Mouse (Mus musculus): Measurements from ENCODE around the gene Slc4a1. TPM values are rescaled to one million over a fixed set of nuclear protein-coding genes. Genes with fewer than 3 reads are reported as not detected.
"Not testable (repeated sequence)": the region's sequence is repeated elsewhere in the genome, so short reads cannot be mapped to it uniquely, and the experiment has no call there.

The Slc4a1 gene
- polyA plus RNA-seq, 1 experiment from 2014 or later, result 8.9 TPM

DNA sequence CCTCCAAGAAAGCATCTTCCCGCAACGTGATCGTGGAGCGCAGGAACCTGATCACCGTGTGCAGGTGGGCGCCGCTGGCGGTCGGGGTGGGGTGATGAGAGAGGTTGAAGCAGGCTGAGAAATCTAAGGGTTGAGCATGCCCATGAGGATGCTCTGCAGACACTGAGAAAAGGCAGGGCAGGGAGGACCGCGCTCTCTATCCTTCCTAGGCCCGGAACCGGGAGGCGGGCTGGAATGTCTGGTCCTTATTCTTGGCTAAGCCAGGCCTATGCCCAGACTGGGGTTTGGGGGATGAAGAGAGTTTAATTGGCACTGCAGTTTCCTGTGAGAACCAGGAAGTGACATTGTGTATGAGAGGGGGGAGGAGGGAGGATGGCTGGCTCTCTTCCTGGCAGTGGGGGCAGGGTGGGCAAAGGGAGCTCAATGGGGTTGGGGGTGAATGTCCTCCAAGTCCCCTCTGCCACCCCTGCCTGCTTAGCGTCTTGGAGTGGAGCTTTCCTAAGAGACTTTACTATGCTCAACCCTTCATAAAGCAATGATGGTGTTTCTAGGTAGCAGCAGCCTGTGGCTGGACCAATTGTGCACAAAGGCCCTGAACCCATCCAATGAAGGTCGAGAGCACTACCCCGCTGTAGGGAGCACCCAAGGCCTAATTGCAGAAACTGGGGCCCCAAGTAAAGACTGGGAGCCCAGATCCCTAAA, 27.9 kb upstream of the Slc4a1 start:
- peak overlapping the region; percentile 43 for H3K9ac ChIP-seq (ENCODE audit: low read length)
- 7% methylated on average over 17 of the region's 17 CpGs for WGBS
- peak overlapping the region; percentile 48 for H3K4me3 ChIP-seq (ENCODE audit: low read length)
- H3K27ac ChIP-seq (ENCODE audit: low read length), result no peak overlapping the region
- H3K36me3 ChIP-seq (ENCODE audit: control insufficient read depth, insufficient read depth, low read length), result no peaks in the 10 kb centered on the region
- peaks cover 17% of the 10 kb centered on the region for H3K4me1 ChIP-seq (replicated peaks; ENCODE audit: control insufficient read depth, insufficient read depth, low read length)
- H3K9me3 ChIP-seq (ENCODE audit: control insufficient read depth, low read length), result no peaks in the 10 kb centered on the region; the same call in 1 of the 2 replicates
- ATAC-seq (ENCODE audit: low read depth), result 0 out of 2 replicates have a peak, but pooled peaks have one; percentile 15
- H3K27me3 ChIP-seq (ENCODE audit: control insufficient read depth, insufficient read depth, low read depth, low read length), result peaks cover 30% of the 10 kb centered on the region
- H3K4me2 ChIP-seq (ENCODE audit: low read depth, low read length), result peak overlapping the region; percentile 88

DNA sequence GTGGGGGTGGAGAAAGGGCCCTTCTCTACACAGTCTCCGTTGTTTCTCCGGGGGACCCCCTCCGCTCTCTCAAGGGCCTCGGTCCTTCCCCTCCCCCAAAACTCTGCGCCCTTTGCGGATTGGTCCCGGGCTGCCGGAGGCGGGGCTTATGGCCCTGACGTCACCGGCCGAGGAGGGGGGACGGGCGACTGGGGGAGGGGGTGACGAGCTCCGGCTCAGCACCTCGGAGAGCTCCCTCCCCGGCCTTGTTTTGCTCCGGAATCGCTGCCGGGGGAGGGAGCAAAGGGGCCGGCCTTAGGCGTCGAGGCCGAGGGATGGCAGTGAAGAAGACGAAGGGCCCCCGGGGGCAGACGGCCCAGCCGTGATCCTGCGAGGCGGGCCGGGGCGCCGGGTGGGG, 27.2 kb upstream of the Slc4a1 start, which contains the start of gene Rundc3a:
Gene Rundc3a, plus strand, starts transcription at position 166 of the 397 bp plus-strand sequence.
- WGBS, result under 1% methylated on average over 27 of the region's 34 CpGs

DNA sequence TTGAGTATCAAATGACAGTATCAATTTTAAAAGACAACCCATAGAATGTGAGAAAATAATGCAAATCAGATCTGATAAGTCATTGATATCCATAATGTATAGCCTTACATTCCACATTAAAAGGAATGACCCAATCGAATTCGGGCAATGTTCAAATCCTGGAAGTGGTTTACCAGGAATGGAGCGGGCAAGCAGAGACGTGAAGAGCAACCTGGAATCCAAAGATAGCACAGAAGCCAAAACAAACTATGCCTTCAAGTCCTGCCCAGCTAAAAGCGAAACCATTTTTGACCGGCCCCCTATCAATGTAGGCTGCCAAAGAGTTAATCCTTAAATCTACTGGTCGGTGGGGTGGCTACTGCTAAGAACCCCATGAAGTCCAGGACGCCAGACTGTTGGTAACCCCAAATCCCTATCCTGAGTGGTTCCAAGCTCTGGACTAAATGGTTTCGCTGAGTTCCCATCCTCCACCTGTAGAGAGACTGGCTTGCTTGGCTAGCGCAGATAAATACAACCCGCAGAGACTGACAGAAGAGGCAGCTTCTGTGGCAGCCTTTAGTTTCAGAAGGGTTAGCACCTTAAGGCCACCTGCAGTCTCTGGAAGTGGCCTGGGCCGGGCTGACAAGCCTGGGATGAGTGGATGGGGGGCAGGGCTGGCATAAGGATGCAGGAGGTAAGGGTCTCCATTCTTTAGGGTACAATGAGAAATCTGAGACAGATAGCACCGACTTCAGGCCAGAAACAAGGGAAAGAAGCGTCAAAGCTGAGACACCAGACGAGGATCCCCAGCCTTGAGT, 26.6 kb upstream of the Slc4a1 start:
- H3K27ac ChIP-seq (ENCODE audit: low read length), result no peak overlapping the region
- ATAC-seq (ENCODE audit: low read depth), result peak; percentile 32; the same call in 1 of the 2 replicates
- H3K4me1 ChIP-seq (replicated peaks; ENCODE audit: control insufficient read depth, insufficient read depth, low read length), result peaks cover 17% of the 10 kb centered on the region
- no peak overlapping the region for H3K9ac ChIP-seq (ENCODE audit: low read length)
- no peaks in the 10 kb centered on the region; the same call in 1 of the 2 replicates for H3K9me3 ChIP-seq (ENCODE audit: control insufficient read depth, low read length)
- peak overlapping the region; percentile 88 for H3K4me2 ChIP-seq (ENCODE audit: low read depth, low read length)
- H3K36me3 ChIP-seq (ENCODE audit: control insufficient read depth, insufficient read depth, low read length), result no peaks in the 10 kb centered on the region
- H3K4me3 ChIP-seq (ENCODE audit: low read length), result peak overlapping the region; percentile 48
- peaks cover 21% of the 10 kb centered on the region for H3K27me3 ChIP-seq (ENCODE audit: control insufficient read depth, insufficient read depth, low read depth, low read length)
- 15% methylated on average over 15 of the region's 15 CpGs for WGBS

More for the DNA sequence above, 27.2 kb upstream of the Slc4a1 start, which contains the start of gene Rundc3a:
- peak within 1 kb of the TSS; percentile 43 for H3K9ac ChIP-seq (ENCODE audit: low read length)
- no peaks in the 10 kb centered on the region; the same call in 1 of the 2 replicates for H3K9me3 ChIP-seq (ENCODE audit: control insufficient read depth, low read length)
- peak; percentile 84 for ATAC-seq (ENCODE audit: low read depth)
- H3K4me1 ChIP-seq (replicated peaks; ENCODE audit: control insufficient read depth, insufficient read depth, low read length), result peaks cover 17% of the 10 kb centered on the region
- no peak within 1 kb of the TSS for H3K27ac ChIP-seq (ENCODE audit: low read length)
- peak within 1 kb of the TSS; percentile 88 for H3K4me2 ChIP-seq (ENCODE audit: low read depth, low read length)
- no peaks in the 10 kb centered on the region for H3K36me3 ChIP-seq (ENCODE audit: control insufficient read depth, insufficient read depth, low read length)
- H3K27me3 ChIP-seq (ENCODE audit: control insufficient read depth, insufficient read depth, low read depth, low read length), result peaks cover 26% of the 10 kb centered on the region
- peak within 1 kb of the TSS; percentile 48 for H3K4me3 ChIP-seq (ENCODE audit: low read length)

DNA sequence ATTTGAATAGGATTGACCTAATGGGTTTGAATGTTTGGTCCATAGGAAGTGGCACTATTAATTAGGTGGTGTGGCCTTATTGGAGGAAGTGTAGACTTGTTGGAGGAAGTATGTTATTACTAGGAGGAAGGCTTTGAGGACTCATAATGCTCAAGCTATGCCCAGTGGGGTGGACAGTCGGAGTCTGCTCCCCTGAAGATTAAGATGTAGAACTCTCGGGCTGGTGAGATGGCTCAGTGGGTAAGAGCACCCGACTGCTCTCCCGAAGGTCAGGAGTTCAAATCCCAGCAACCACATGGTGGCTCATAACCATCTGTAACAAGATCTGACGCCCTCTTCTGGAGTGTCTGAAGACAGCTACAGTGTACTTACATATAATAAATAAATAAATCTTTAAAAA, 23.4 kb upstream of the Slc4a1 start:
- 77% methylated on average over 4 of the region's 5 CpGs for WGBS
- not testable (repeated sequence) for H3K9me3 ChIP-seq (ENCODE audit: control insufficient read depth, low read length); H3K4me2 ChIP-seq (ENCODE audit: low read depth, low read length); H3K36me3 ChIP-seq (ENCODE audit: control insufficient read depth, insufficient read depth, low read length); H3K27ac ChIP-seq (ENCODE audit: low read length); H3K9ac ChIP-seq (ENCODE audit: low read length); H3K4me3 ChIP-seq (ENCODE audit: low read length); H3K27me3 ChIP-seq (ENCODE audit: control insufficient read depth, insufficient read depth, low read depth, low read length); ATAC-seq (ENCODE audit: low read depth)
- peaks cover 17% of the 10 kb centered on the region for H3K4me1 ChIP-seq (replicated peaks; ENCODE audit: control insufficient read depth, insufficient read depth, low read length)

DNA sequence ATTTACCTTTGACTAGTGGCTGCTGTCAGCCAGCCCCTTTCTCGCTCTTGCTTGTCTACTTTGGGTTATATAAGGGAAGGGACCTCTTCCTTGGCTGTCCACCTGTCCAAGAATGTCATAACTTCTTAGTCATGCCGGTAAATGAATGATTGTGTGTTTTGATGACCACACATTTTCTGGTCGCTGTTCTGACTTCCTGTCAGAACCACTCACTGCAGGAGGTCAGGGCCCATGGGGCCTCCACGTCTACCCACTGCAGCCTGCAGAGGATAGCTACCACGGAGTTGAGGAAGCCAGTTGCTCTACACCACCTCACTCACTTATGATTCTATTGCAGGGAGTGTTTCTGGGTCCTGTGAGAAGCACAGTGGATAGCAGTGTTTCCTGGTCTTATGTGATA, 20.1 kb upstream of the Slc4a1 start:
- H3K36me3 ChIP-seq (ENCODE audit: control insufficient read depth, insufficient read depth, low read length), result no peaks in the 10 kb centered on the region
- ATAC-seq (ENCODE audit: low read depth), result no peak
- no peaks in the 10 kb centered on the region for H3K4me1 ChIP-seq (replicated peaks; ENCODE audit: control insufficient read depth, insufficient read depth, low read length)
- no peak overlapping the region for H3K27ac ChIP-seq (ENCODE audit: low read length)
- 48% methylated on average over 5 of the region's 5 CpGs for WGBS
- no peak overlapping the region for H3K4me3 ChIP-seq (ENCODE audit: low read length)
- H3K27me3 ChIP-seq (ENCODE audit: control insufficient read depth, insufficient read depth, low read depth, low read length), result no peaks in the 10 kb centered on the region
- H3K9ac ChIP-seq (ENCODE audit: low read length), result no peak overlapping the region
- H3K9me3 ChIP-seq (ENCODE audit: control insufficient read depth, low read length), result no peaks in the 10 kb centered on the region
- H3K4me2 ChIP-seq (ENCODE audit: low read depth, low read length), result no peak overlapping the region

DNA sequence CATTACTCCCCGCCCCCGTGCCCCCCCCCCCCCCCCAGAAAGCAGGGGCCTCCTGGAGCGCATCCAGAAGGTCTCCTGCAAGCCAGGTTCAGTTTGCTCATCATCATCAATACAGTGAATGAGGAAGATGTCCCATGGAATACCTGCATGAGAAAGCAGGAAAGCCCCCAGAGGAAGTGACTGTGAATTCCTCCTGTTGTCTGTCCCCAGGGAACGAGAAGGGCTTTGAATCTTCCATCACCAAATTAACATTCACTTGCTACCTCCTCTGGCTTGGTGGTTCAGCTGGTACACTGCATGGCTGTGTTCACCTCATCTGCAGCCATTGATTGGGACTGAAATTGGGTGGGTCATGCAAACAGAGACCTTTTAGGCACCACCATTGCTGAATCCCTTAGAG, 19.1 kb upstream of the Slc4a1 start:
- no peak for ATAC-seq (ENCODE audit: low read depth)
- 45% methylated on average over 4 of the region's 4 CpGs for WGBS
- H3K4me3 ChIP-seq (ENCODE audit: low read length), result no peak overlapping the region
- no peak overlapping the region for H3K27ac ChIP-seq (ENCODE audit: low read length)
- H3K9ac ChIP-seq (ENCODE audit: low read length), result no peak overlapping the region
- H3K27me3 ChIP-seq (ENCODE audit: control insufficient read depth, insufficient read depth, low read depth, low read length), result no peaks in the 10 kb centered on the region
- no peak overlapping the region for H3K4me2 ChIP-seq (ENCODE audit: low read depth, low read length)
- no peaks in the 10 kb centered on the region for H3K9me3 ChIP-seq (ENCODE audit: control insufficient read depth, low read length)
- H3K4me1 ChIP-seq (replicated peaks; ENCODE audit: control insufficient read depth, insufficient read depth, low read length), result no peaks in the 10 kb centered on the region
- H3K36me3 ChIP-seq (ENCODE audit: control insufficient read depth, insufficient read depth, low read length), result no peaks in the 10 kb centered on the region

DNA sequence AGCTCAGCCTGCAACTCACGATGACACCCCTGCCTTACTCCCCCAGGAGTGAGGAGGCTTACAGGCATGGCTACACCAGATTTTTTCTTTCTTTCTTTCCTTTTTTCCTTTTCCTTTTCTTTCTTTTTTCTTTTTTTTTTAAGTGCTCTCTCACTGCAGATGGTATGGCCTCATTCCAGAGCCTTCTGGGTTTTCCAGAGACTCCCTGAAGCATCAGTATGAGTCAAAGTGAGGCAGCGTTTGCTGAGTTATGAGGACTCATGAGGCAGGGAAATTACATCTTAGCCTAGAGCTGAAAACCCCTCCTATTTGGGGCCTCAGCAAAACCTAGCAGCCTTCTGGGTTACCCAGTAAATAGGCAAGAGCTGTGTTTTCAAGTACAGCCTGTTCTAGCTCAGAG, 18.4 kb upstream of the Slc4a1 start:
- H3K4me1 ChIP-seq (replicated peaks; ENCODE audit: control insufficient read depth, insufficient read depth, low read length), result no peaks in the 10 kb centered on the region
- no peak overlapping the region for H3K4me2 ChIP-seq (ENCODE audit: low read depth, low read length)
- no peaks in the 10 kb centered on the region for H3K9me3 ChIP-seq (ENCODE audit: control insufficient read depth, low read length)
- H3K27me3 ChIP-seq (ENCODE audit: control insufficient read depth, insufficient read depth, low read depth, low read length), result no peaks in the 10 kb centered on the region
- no peak overlapping the region for H3K9ac ChIP-seq (ENCODE audit: low read length)
- no peak overlapping the region for H3K4me3 ChIP-seq (ENCODE audit: low read length)
- ATAC-seq (ENCODE audit: low read depth), result no peak
- 68% methylated on average over 2 of the region's 2 CpGs for WGBS
- no peaks in the 10 kb centered on the region for H3K36me3 ChIP-seq (ENCODE audit: control insufficient read depth, insufficient read depth, low read length)
- no peak overlapping the region for H3K27ac ChIP-seq (ENCODE audit: low read length)

DNA sequence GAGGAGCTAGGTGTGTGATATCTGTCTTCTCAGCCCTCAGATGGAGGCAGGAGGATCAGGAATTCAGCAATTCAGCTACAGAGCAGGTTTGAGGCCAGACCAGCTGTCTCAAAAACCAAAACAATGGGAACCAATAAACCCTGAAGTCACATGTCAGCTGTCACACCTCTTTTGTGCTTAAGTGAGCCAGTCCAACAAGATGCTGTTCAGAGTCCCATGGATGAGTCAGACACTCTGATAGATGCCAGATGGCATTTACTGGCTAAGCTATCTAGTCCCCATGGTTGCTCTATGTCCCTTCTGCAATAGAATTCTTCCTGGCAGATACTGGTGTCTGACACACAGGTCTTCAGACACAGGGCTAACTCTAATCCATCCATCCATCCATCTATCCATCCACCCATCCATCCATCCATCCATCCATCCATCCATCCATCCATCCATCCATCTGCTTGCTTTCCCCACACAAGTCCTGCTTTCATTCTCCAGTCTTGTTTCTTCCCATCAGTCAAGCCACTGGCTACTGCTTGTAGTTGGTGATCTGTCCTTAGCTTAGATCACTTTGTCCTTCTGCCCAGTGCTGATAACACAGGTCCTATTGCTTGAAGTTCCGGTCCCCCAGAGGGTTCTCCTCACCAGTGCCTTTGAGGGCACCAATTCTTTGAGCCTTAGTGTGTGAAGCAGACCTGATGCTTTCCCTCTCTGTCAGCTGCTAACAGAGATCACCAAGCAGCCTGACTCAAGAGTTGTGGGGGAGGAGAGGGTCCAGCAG, 17.5 kb upstream of the Slc4a1 start:
- no peaks in the 10 kb centered on the region for H3K36me3 ChIP-seq (ENCODE audit: control insufficient read depth, insufficient read depth, low read length)
- H3K9ac ChIP-seq (ENCODE audit: low read length), result no peak overlapping the region
- H3K4me2 ChIP-seq (ENCODE audit: low read depth, low read length), result no peak overlapping the region
- 80% methylated on average over 1 of the region's 1 CpGs for WGBS
- no peaks in the 10 kb centered on the region for H3K9me3 ChIP-seq (ENCODE audit: control insufficient read depth, low read length)
- no peak overlapping the region for H3K27ac ChIP-seq (ENCODE audit: low read length)
- no peak for ATAC-seq (ENCODE audit: low read depth)
- no peaks in the 10 kb centered on the region for H3K4me1 ChIP-seq (replicated peaks; ENCODE audit: control insufficient read depth, insufficient read depth, low read length)
- H3K4me3 ChIP-seq (ENCODE audit: low read length), result no peak overlapping the region
- H3K27me3 ChIP-seq (ENCODE audit: control insufficient read depth, insufficient read depth, low read depth, low read length), result no peaks in the 10 kb centered on the region

DNA sequence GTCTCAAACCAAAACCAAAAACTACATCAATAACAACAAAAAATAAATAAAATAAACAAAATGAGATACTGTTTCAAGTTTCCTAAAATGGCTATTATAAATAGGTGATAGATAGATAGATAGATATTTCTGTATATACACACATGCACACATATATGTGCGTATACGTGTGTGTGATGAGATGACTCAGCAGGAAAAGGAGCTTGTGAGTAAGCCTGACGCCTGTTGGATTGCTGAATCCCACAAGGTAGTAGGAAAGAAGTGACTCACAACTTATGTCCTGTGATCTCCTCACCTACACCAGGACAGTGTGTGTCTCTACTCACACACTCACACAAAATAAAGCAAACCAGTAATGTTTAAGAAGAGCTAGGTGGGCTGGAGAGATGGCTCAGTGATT, 16.8 kb upstream of the Slc4a1 start:
- Histone ChIP-seq H3K9me3 (ENCODE audit: control insufficient read depth, low read length) (no peaks in the 10 kb centered on the region), H3K36me3 (ENCODE audit: control insufficient read depth, insufficient read depth, low read length) (no peaks in the 10 kb centered on the region), H3K9ac (ENCODE audit: low read length) (no peak overlapping the region), H3K4me2 (ENCODE audit: low read depth, low read length) (no peak overlapping the region), H3K4me1 (replicated peaks; ENCODE audit: control insufficient read depth, insufficient read depth, low read length) (no peaks in the 10 kb centered on the region), H3K4me3 (ENCODE audit: low read length) (no peak overlapping the region), H3K27ac (ENCODE audit: low read length) (no peak overlapping the region), H3K27me3 (ENCODE audit: control insufficient read depth, insufficient read depth, low read depth, low read length) (no peaks in the 10 kb centered on the region)
- WGBS, result 79% methylated on average over 3 of the region's 3 CpGs
- no peak for ATAC-seq (ENCODE audit: low read depth)

Data from lung, embryonic 16.5 days (tissue).